Mouse (Mus musculus) heart, adult 2 months (tissue): ENCODE data around the gene Zfp974. TPM values are rescaled to one million over a fixed set of nuclear protein-coding genes. Genes with fewer than 3 reads are reported as not detected.
"Not testable (repeated sequence)": the region's sequence is repeated elsewhere in the genome, so short reads cannot be mapped to it uniquely, and the experiment has no call there.

ENCODE experiments used
- DNase-seq, 2 experiments: peaks; one replicate each; pipeline ENCODE4 v3.0.0; 2021
- H3K27ac ChIP-seq: fragments of 200-600 bp; 2 replicates; pipeline ENCODE4 v1.8.1; 2022
- H3K27me3 ChIP-seq: fragments of 200-500 bp; 2 replicates; pipeline ENCODE4 v1.6.1; 2012; ENCODE audit warnings: mild to moderate bottlenecking, low read length, inconsistent platforms, mixed read lengths; ENCODE audit not compliant: control insufficient read depth, insufficient read depth
- H3K36me3 ChIP-seq: fragments of 200-500 bp; 2 replicates; pipeline ENCODE4 v1.6.1; 2012; ENCODE audit warnings: low read length, inconsistent platforms; ENCODE audit not compliant: control insufficient read depth, insufficient read depth
- H3K4me1 ChIP-seq: fragments of 200-500 bp; 2 replicates; pipeline ENCODE4 v1.6.1; 2011; ENCODE audit warnings: low read length; ENCODE audit not compliant: control insufficient read depth, insufficient read depth
- H3K4me3 ChIP-seq: fragments of 200-600 bp; 2 replicates; pipeline ENCODE4 v1.8.1; 2022
- H3K79me2 ChIP-seq: fragments of 200-500 bp; replicated peaks from 2 replicates; pipeline ENCODE4 v1.6.1; 2012; ENCODE audit warnings: mild to moderate bottlenecking, inconsistent platforms, low read length, moderate library complexity, mixed read lengths; ENCODE audit not compliant: control insufficient read depth, insufficient read depth
- H3K9ac ChIP-seq: fragments of 200-500 bp; 2 replicates; pipeline ENCODE4 v1.6.1; 2012; ENCODE audit warnings: low read depth, mild to moderate bottlenecking, control low read depth, inconsistent platforms, low read length, mixed read lengths
- CTCF ChIP-seq: fragments of 200-600 bp; IDR thresholded peaks from 2 replicates; pipeline ENCODE4 v1.8.1; 2022; ENCODE audit warnings: antibody characterized with exemption, mild to moderate bottlenecking, moderate library complexity
- EP300 ChIP-seq: fragments of 200-500 bp; IDR thresholded peaks from 2 replicates; pipeline ENCODE4 v1.6.1; 2011; ENCODE audit warnings: low read depth, low read length, control low read depth; ENCODE audit not compliant: insufficient read depth
- POLR2A ChIP-seq: fragments of 200-500 bp; IDR thresholded peaks from 2 replicates; pipeline ENCODE4 v1.6.1; 2011; ENCODE audit warnings: mild to moderate bottlenecking, low read depth, low read length, control low read depth; ENCODE audit not compliant: insufficient read depth
- WGBS: fragments of 180-500 bp; shearing (Covaris S2); methylation state at CpG from one replicate; pipeline ENCODE4 v1.1.7; 2018; 5-methylcytosine and 5-hydroxymethylcytosine counted together
- intact Hi-C: fragments of 180-260 bp; cut with DNase I; formaldehyde crosslinking; loops from one replicate; pipeline ENCODE4 v1.15.1; 2025
- long read RNA-seq: library from polyadenylated mRNA; stranded (forward); transcript quantifications from one replicate; pipeline ENCODE4 v2.0.0, GENCODE M21; 2021
- polyA plus RNA-seq: library from polyadenylated mRNA; depleted of rRNA; stranded (reverse); fragments of >200 nt; gene quantifications from 2 replicates; pipeline ENCODE4 v1.2.3, GENCODE M21; 2012; rRNA removed
- total RNA-seq, 2 experiments: library from RNA; stranded (reverse); gene quantifications; 2 replicates each; pipeline ENCODE4 v1.2.3; 2021

Gene Zfp974
- total RNA-seq (1 to 10 TPM; 4.3 to 4.4 TPM), polyA plus RNA-seq (1.6 and 1.8 TPM in 2 replicates)
- long read RNA-seq: 0 reads

GRCm38 (mm10) chr7:27928818-27929695 is at the start of gene Zfp974:
Gene Zfp974 (minus strand): TSS chr7:27929460.
- intact Hi-C loops: loop anchor here (5.0 kb wide), 1 partner anchor 67 kb away; no protein-coding TSS in a partner anchor

GRCm38 (mm10) chr7:27949451-27949850 is 20.2 kb upstream of the Zfp974 start:
- H3K27me3 ChIP-seq, H3K4me3 ChIP-seq, H3K4me1 ChIP-seq, H3K79me2 ChIP-seq, H3K27ac ChIP-seq, DNase-seq, H3K36me3 ChIP-seq, intact Hi-C loops, H3K9ac ChIP-seq: not testable (repeated sequence)
- WGBS: 93% methylated on average over 13 of the region's 13 CpGs

More at GRCm38 (mm10) chr7:27928818-27929695, at the start of gene Zfp974:
- peak; percentile 69 for DNase-seq
- H3K79me2 ChIP-seq: no peaks in the 10 kb centered on the region
- H3K4me3 ChIP-seq: peak within 1 kb of the TSS; percentile 73
- H3K27ac ChIP-seq: peak within 1 kb of the TSS; percentile 54
- H3K9ac ChIP-seq: peak within 1 kb of the TSS; percentile 68
- no peaks in the 10 kb centered on the region for H3K27me3 ChIP-seq
- TF ChIP-seq POLR2A (0 out of 2 replicates have a peak, but pooled peaks have one; percentile 34), CTCF (no peak)
- 4% methylated on average over 40 of the region's 40 CpGs for WGBS
- H3K4me1 ChIP-seq: no peaks in the 10 kb centered on the region; the same call in 1 of the 2 replicates
- no peaks in the 10 kb centered on the region for H3K36me3 ChIP-seq

- 28% methylated on average over 5 of the region's 7 CpGs for WGBS
- peak; percentile 60 for TF ChIP-seq CTCF
Observed at GRCm38 (mm10) chr7:27941869-27942268, 12.6 kb upstream of the Zfp974 start.

GRCm38 (mm10) chr7:27933800-27934158 is 4.5 kb upstream of the Zfp974 start:
- H3K36me3 ChIP-seq, H3K9ac ChIP-seq, H3K4me1 ChIP-seq, H3K79me2 ChIP-seq, H3K4me3 ChIP-seq, H3K27ac ChIP-seq, H3K27me3 ChIP-seq, DNase-seq: not testable (repeated sequence)
- 7% methylated on average over 1 of the region's 9 CpGs for WGBS
- intact Hi-C loops: loop anchor here (5.0 kb wide), 1 partner anchor 206 kb away; no protein-coding TSS in a partner anchor

More at GRCm38 (mm10) chr7:27941869-27942268, 12.6 kb upstream of the Zfp974 start:
- H3K9ac ChIP-seq, H3K27me3 ChIP-seq, H3K4me1 ChIP-seq, H3K4me3 ChIP-seq, intact Hi-C loops, H3K79me2 ChIP-seq, H3K36me3 ChIP-seq, H3K27ac ChIP-seq: not testable (repeated sequence)
- DNase-seq: peak in 1 of 2 experiments; percentile 10

- Histone ChIP-seq H3K9ac (peak overlapping the region; percentile 12; the same call in 1 of the 2 replicates), H3K4me1 (no peaks in the 10 kb centered on the region; the same call in 1 of the 2 replicates), H3K27ac (no peak overlapping the region), H3K27me3 (no peaks in the 10 kb centered on the region), H3K79me2 (no peaks in the 10 kb centered on the region), H3K4me3 (no peak overlapping the region), H3K36me3 (no peaks in the 10 kb centered on the region)
- intact Hi-C loops: loop anchor here (5.0 kb wide), 1 partner anchor 206 kb away; no protein-coding TSS in a partner anchor
- no peak for TF ChIP-seq EP300
- TF ChIP-seq POLR2A: no peak
- TF ChIP-seq CTCF: no peak
- WGBS: 16% methylated on average over 7 of the region's 7 CpGs
- DNase-seq: peak in 1 of 2 experiments; percentile 5
Observed at GRCm38 (mm10) chr7:27933050-27933799, 4.0 kb upstream of the Zfp974 start.

GRCm38 (mm10) chr7:27927041-27927440 is 2.2 kb downstream of the Zfp974 start:
- H3K27me3 ChIP-seq, H3K9ac ChIP-seq, H3K79me2 ChIP-seq, H3K4me1 ChIP-seq, H3K36me3 ChIP-seq, DNase-seq, H3K27ac ChIP-seq, H3K4me3 ChIP-seq: not testable (repeated sequence)
- 33% methylated on average over 4 of the region's 4 CpGs for WGBS
- intact Hi-C loops: loop anchor here (5.0 kb wide), 1 partner anchor 65 kb away; no protein-coding TSS in a partner anchor

- WGBS: 93% methylated on average over 4 of the region's 4 CpGs
- intact Hi-C loops: not testable (repeated sequence)
Observed at GRCm38 (mm10) chr7:27910952-27911351, 18.3 kb downstream of the Zfp974 start.

More at GRCm38 (mm10) chr7:27910952-27911351, 18.3 kb downstream of the Zfp974 start:
- not testable (repeated sequence) for H3K27me3 ChIP-seq, H3K9ac ChIP-seq, H3K36me3 ChIP-seq, H3K4me3 ChIP-seq, H3K27ac ChIP-seq, H3K4me1 ChIP-seq, DNase-seq, H3K79me2 ChIP-seq
